Mouse (Mus musculus) cerebellum, adult 2 months (tissue): ENCODE results near the gene Ankrd11. TPM values are rescaled to one million over a fixed set of nuclear protein-coding genes. Genes with fewer than 3 reads are reported as not detected.

Source experiments
- DNase-seq, 2 experiments: peaks; one replicate each; pipeline ENCODE4 v3.0.0; 2021
- H3K27ac ChIP-seq: fragments of 200-500 bp; 2 replicates; pipeline ENCODE4 v1.5.1; 2012; ENCODE audit warnings: low read length, control low read depth, inconsistent platforms; ENCODE audit not compliant: insufficient read depth
- H3K27me3 ChIP-seq: fragments of 200-500 bp; 2 replicates; pipeline ENCODE4 v1.6.1; 2012; ENCODE audit warnings: inconsistent platforms, mild to moderate bottlenecking, low read length, moderate library complexity; ENCODE audit not compliant: control insufficient read depth, insufficient read depth
- H3K4me1 ChIP-seq: fragments of 200-500 bp; 2 replicates; pipeline ENCODE4 v1.6.1; 2011; ENCODE audit warnings: low read length; ENCODE audit not compliant: control insufficient read depth, insufficient read depth
- H3K4me3 ChIP-seq: fragments of 200-500 bp; replicated peaks from 2 replicates; pipeline ENCODE3; 2011; ENCODE audit warnings: mild to moderate bottlenecking, low read depth, low read length, control low read depth; ENCODE audit not compliant: insufficient read depth
- CTCF ChIP-seq: fragments of 200-500 bp; IDR thresholded peaks from 2 replicates; pipeline ENCODE4 v1.5.1; 2011; ENCODE audit warnings: low read depth, mild to moderate bottlenecking, control low read depth, low read length, moderate library complexity, borderline replicate concordance; ENCODE audit not compliant: insufficient read depth
- POLR2A ChIP-seq: fragments of 200-500 bp; IDR thresholded peaks from 2 replicates; pipeline ENCODE4 v1.6.1; 2011; ENCODE audit warnings: low read length, control low read depth, borderline replicate concordance; ENCODE audit not compliant: insufficient read depth
- WGBS: fragments of 180-500 bp; shearing (Covaris S2); methylation state at CpG from one replicate; pipeline ENCODE4 v1.1.7; 2018; 5-methylcytosine and 5-hydroxymethylcytosine counted together
- polyA plus RNA-seq: library from polyadenylated mRNA; depleted of rRNA; stranded (reverse); fragments of >200 nt; gene quantifications from 2 replicates; pipeline ENCODE4 v1.2.3, GENCODE M21; 2012

The Ankrd11 gene
- polyA plus RNA-seq, 1 experiment: 105 TPM

DNA sequence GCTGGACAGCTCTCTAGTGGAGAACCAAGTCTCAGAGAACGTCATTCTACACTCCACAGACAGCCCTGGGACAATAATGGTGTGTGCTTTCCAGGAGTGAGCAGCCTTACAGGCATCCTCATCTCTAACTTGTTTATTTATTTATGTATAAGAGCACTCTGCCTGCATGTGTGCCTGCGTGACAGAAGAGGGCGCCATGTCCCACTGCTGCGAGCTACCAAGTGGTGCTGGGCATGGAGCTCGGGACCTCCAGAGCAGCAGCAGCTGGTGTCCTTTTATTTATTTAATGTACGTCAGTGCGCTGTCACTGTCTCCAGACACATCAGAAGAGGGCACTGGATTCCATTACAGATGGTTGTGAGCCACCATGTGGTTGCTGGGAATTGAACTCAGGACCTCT lies 115.3 kb downstream of the Ankrd11 start:
- TF ChIP-seq CTCF (peak; percentile 32; the same call in 1 of the 2 replicates), POLR2A (no peak)

GRCm38 (mm10) chr8:122925939-122926722 lies 115.9 kb downstream of the Ankrd11 start:
- TF ChIP-seq CTCF (no peak), POLR2A (no peak)
- peaks cover 57% of the 10 kb centered on the region for H3K4me1 ChIP-seq
- DNase-seq: no peak
- H3K27ac ChIP-seq: peak overlapping the region; percentile 57; the same call in 1 of the 2 replicates
- 89% methylated on average over 8 of the region's 8 CpGs for WGBS
- no peak overlapping the region for H3K4me3 ChIP-seq
- H3K27me3 ChIP-seq: no peaks in the 10 kb centered on the region

More for the DNA sequence above, 115.3 kb downstream of the Ankrd11 start:
- Histone ChIP-seq H3K27ac (peak overlapping the region; percentile 57; the same call in 1 of the 2 replicates), H3K4me1 (peaks cover 54% of the 10 kb centered on the region), H3K4me3 (no peak overlapping the region), H3K27me3 (no peaks in the 10 kb centered on the region)
- no peak for DNase-seq
- WGBS: 91% methylated on average over 7 of the region's 7 CpGs

- H3K27ac ChIP-seq: peak overlapping the region; percentile 84
- H3K4me3 ChIP-seq: no peak overlapping the region
- peaks cover 60% of the 10 kb centered on the region for H3K4me1 ChIP-seq
- TF ChIP-seq CTCF (no peak), POLR2A (no peak)
- H3K27me3 ChIP-seq: no peaks in the 10 kb centered on the region
- 49% methylated on average over 6 of the region's 6 CpGs for WGBS
- no peak for DNase-seq
Observed at GRCm38 (mm10) chr8:122924091-122924490, 118.0 kb downstream of the Ankrd11 start.

GRCm38 (mm10) chr8:122923431-122924090 lies 118.5 kb downstream of the Ankrd11 start:
- no peak for TF ChIP-seq POLR2A
- TF ChIP-seq CTCF: no peak
- Histone ChIP-seq H3K4me3 (no peak overlapping the region), H3K27me3 (no peaks in the 10 kb centered on the region), H3K4me1 (peaks cover 58% of the 10 kb centered on the region), H3K27ac (peak overlapping the region; percentile 84)
- peak in 1 of 2 experiments; percentile 68 for DNase-seq
- 28% methylated on average over 7 of the region's 7 CpGs for WGBS

GRCm38 (mm10) chr8:122922945-122923344 lies 119.1 kb downstream of the Ankrd11 start:
- TF ChIP-seq CTCF (no peak), POLR2A (no peak)
- Histone ChIP-seq H3K27ac (no peak overlapping the region), H3K27me3 (no peaks in the 10 kb centered on the region), H3K4me3 (no peak overlapping the region), H3K4me1 (peaks cover 60% of the 10 kb centered on the region)
- 84% methylated on average over 3 of the region's 3 CpGs for WGBS
- DNase-seq: no peak

- no peak overlapping the region for H3K4me3 ChIP-seq
- DNase-seq: no peak
- H3K27me3 ChIP-seq: no peaks in the 10 kb centered on the region
- H3K27ac ChIP-seq: no peak overlapping the region
- peaks cover 66% of the 10 kb centered on the region for H3K4me1 ChIP-seq
- WGBS: 62% methylated on average over 7 of the region's 7 CpGs
- TF ChIP-seq CTCF (no peak), POLR2A (no peak)
Observed at GRCm38 (mm10) chr8:122920890-122921289, 121.2 kb downstream of the Ankrd11 start.

DNA sequence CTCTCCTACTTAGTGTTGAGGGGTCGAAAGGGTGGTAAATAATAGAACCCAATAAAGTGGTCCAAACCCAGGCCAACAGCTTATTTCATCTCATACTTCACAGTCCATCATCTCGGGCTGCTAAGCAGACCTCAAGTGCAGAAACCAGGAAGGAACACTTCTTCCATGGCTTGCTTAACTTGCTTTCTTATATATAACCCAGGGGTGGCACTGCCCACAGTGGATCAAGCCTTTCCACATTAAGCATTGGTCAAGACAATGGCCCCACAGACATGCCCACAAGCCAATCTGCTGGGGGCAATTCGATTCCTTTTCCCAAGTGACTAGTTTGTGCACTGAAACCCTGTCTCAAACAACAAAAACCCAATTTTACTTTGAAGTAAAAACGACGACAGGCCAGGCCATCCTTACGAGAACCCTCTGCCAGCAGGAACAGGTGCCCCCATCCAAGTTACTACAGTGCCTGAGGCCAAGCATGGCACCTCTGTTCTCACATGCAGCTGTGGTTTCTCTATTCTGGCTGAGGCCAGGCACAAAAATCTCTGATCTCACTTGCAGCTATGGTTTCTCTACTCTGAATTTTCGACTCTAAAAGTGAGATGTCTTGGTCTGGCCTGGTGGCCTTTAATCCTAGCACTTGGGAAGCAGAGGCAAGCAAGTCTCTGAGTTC lies 123.5 kb downstream of the Ankrd11 start:
- H3K27ac ChIP-seq: peak overlapping the region; percentile 70
- 58% methylated on average over 7 of the region's 7 CpGs for WGBS
- H3K4me1 ChIP-seq: peaks cover 56% of the 10 kb centered on the region

More for the DNA sequence above, 123.5 kb downstream of the Ankrd11 start:
- Histone ChIP-seq H3K27me3 (no peaks in the 10 kb centered on the region), H3K4me3 (no peak overlapping the region)
- DNase-seq: no peak
- TF ChIP-seq CTCF (no peak), POLR2A (no peak)
